Mouse (Mus musculus) stomach, embryonic 14.5 days (tissue): ENCODE results near the gene Ttc9. TPM values are rescaled to one million over a fixed set of nuclear protein-coding genes. Genes with fewer than 3 reads are reported as not detected.

Source experiments
- ATAC-seq: fragments of 200-750 bp; cut with Nextera tagmentation; 2 replicates; pipeline ENCODE4 v1.8.0; 2017; ENCODE audit warnings: low read depth, moderate TSS enrichment; ENCODE audit not compliant: insufficient number of reproducible peaks, insufficient read depth, low FRiP score
- H3K27ac ChIP-seq: fragments of 300-500 bp; sonication (generic); 2 replicates; pipeline ENCODE4 v1.5.1; 2014; ENCODE audit warnings: mild to moderate bottlenecking, low read length, moderate library complexity, mixed read lengths
- H3K27me3 ChIP-seq: fragments of 300-500 bp; sonication (generic); 2 replicates; pipeline ENCODE4 v1.6.1; 2014; ENCODE audit warnings: low read length, control low read depth, mixed read lengths; ENCODE audit not compliant: control insufficient read depth, insufficient read depth
- H3K36me3 ChIP-seq: fragments of 300-500 bp; sonication (generic); 2 replicates; pipeline ENCODE4 v1.6.1; 2014; ENCODE audit warnings: mild to moderate bottlenecking, control low read depth, low read length, moderate library complexity, mixed read lengths; ENCODE audit not compliant: control insufficient read depth, insufficient read depth
- H3K4me1 ChIP-seq: fragments of 300-500 bp; sonication (generic); 2 replicates; pipeline ENCODE4 v1.6.1; 2014; ENCODE audit warnings: low read length, control low read depth, mixed read lengths; ENCODE audit not compliant: control insufficient read depth, insufficient read depth
- H3K4me2 ChIP-seq: fragments of 300-500 bp; sonication (generic); replicated peaks from 2 replicates; pipeline ENCODE4 v1.6.1; 2014; ENCODE audit warnings: low read depth, low read length, control low read depth
- H3K4me3 ChIP-seq: fragments of 300-500 bp; sonication (generic); 2 replicates; pipeline ENCODE4 v1.5.1; 2014; ENCODE audit warnings: low read depth, low read length, control low read depth
- H3K9ac ChIP-seq: fragments of 300-500 bp; sonication (generic); replicated peaks from 2 replicates; pipeline ENCODE4 v1.6.1; 2014; ENCODE audit warnings: low read depth, mild to moderate bottlenecking, control low read depth, low read length, moderate library complexity, mixed read lengths
- H3K9me3 ChIP-seq: fragments of 300-500 bp; sonication (generic); 2 replicates; pipeline ENCODE4 v1.6.1; 2016; ENCODE audit warnings: low read depth, low read length, control low read depth; ENCODE audit not compliant: control insufficient read depth
- WGBS: fragments of 180-500 bp; shearing (Covaris S2); extraction: QIAGEN DNeasy Blood & Tissue Kit; methylation state at CpG from one replicate; pipeline ENCODE4 v1.1.7; 2014; 5-methylcytosine and 5-hydroxymethylcytosine counted together
- polyA plus RNA-seq: library from polyadenylated mRNA; unstranded; fragments of >200 nt; fragmentation: Nextera tagmentation; extraction: Ambion mirVana; gene quantifications from 2 replicates; pipeline ENCODE4 v1.2.1, GENCODE M21; 2014

Ttc9 gene
- polyA plus RNA-seq, 1 experiment from 2014 or later = 3.9 TPM

DNA sequence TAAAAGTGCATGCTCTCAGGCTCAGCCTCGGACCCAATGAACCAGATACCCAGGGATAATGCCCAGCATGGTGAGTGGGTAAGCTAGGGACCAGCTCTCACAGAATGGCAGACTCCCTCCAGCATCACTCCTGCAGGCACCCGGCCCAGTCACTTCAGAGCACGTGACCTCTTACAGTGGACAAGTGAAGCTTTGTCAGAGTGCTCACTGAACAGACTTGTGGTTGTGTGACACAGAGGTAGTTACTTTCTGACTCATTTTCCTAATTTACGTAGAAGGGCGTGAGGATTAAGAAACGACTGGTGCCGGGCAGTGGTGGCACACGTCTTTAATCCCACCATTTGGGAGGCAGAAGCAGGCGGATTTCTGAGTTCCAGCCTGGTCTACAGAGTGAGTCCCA lies 37.4 kb downstream of the Ttc9 start:
- no peak overlapping the region for H3K4me2 ChIP-seq
- no peak overlapping the region for H3K4me3 ChIP-seq
- ATAC-seq = no peak
- no peak overlapping the region for H3K27ac ChIP-seq
- no peaks in the 10 kb centered on the region for H3K27me3 ChIP-seq
- no peaks in the 10 kb centered on the region for H3K36me3 ChIP-seq
- H3K9me3 ChIP-seq = no peaks in the 10 kb centered on the region
- 86% methylated on average over 9 of the region's 9 CpGs for WGBS
- H3K9ac ChIP-seq = no peak overlapping the region
- H3K4me1 ChIP-seq = no peaks in the 10 kb centered on the region

DNA sequence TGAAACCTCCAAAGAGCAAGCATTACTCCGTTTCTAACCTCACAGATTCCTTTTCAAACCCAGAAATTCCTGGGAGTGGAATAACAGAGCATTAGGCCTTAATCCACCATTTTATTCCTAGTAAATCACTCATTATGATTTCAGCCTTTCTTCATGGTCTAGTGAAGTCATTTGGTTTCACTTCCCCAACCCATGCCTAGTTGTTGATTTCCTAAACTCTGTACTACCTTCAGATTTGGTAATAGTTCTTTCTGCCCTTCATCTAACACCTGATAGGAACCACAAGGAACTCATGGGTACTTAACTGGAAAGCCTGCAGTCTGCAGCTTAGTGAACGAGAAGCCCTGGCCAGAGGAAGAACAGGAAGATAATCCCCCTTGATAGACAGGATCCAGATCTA lies 44.5 kb downstream of the Ttc9 start:
- Histone ChIP-seq H3K4me2 (no peak overlapping the region), H3K4me1 (no peaks in the 10 kb centered on the region), H3K27me3 (no peaks in the 10 kb centered on the region), H3K9me3 (no peaks in the 10 kb centered on the region), H3K9ac (no peak overlapping the region), H3K4me3 (no peak overlapping the region), H3K36me3 (no peaks in the 10 kb centered on the region), H3K27ac (no peak overlapping the region)
- 40% methylated on average over 2 of the region's 2 CpGs for WGBS
- ATAC-seq = no peak

DNA sequence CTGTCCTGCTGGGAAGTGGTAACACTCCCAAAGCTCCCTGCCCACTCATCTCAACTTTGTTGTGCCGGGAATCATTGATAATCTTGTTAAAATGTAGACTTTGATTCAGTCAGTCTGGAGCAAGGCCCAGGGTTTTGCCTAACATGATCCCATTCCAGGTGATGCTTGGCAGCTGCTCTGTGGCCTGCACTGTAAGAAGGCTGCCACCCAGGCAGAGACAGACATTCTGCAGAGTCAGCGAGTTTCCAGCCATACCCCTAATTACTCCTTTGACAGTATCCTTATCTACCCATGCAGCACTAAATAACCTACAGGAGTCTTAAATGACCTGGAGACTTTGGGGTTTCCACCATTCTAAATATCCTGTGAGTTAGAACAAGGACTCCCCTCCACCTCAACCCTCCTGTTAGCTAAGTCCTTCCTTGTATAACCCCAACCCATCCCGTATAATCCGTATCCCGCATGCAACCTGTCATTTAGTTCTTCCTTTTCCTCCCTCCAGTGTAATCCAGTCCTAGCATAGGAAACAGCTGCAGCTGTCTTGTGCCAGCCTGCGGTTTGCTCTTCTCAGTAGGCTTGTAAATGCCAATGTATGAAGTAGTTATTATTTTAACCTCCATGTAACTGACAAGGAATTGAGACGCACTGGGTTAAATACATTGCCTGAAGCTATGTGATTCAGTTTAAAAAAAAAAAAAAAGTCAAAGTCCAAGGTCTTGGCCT lies 48.9 kb downstream of the Ttc9 start:
- WGBS = 70% methylated on average over 7 of the region's 7 CpGs
- H3K4me2 ChIP-seq = no peak overlapping the region
- no peak for ATAC-seq

DNA sequence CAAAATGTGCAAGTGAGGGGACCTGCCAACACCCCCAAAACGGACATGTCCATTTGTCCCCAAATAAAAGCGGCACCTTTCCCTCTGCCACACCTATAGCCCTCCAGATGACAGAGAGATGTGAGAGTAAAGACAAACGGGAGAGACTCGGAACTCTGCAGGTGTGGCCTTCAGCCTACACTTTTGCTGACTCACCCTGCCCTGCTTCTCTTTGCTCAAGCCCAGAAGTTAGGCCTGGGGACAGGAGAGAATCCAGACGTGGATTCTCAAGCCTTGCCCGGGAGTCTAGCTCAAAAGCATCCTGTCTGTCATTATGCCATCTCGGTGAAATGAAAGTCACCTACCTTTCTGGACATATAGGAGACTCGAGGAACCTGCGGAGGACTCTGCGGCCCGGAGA lies 52.3 kb downstream of the Ttc9 start:
- no peak overlapping the region for H3K9ac ChIP-seq
- H3K27me3 ChIP-seq = no peaks in the 10 kb centered on the region
- H3K9me3 ChIP-seq = no peaks in the 10 kb centered on the region
- 61% methylated on average over 11 of the region's 11 CpGs for WGBS
- H3K4me2 ChIP-seq = no peak overlapping the region
- no peak for ATAC-seq
- H3K27ac ChIP-seq = no peak overlapping the region
- H3K36me3 ChIP-seq = no peaks in the 10 kb centered on the region
- no peaks in the 10 kb centered on the region for H3K4me1 ChIP-seq
- H3K4me3 ChIP-seq = no peak overlapping the region

More for the DNA sequence above, 48.9 kb downstream of the Ttc9 start:
- no peaks in the 10 kb centered on the region for H3K36me3 ChIP-seq
- no peak overlapping the region for H3K4me3 ChIP-seq
- H3K9me3 ChIP-seq = no peaks in the 10 kb centered on the region
- no peaks in the 10 kb centered on the region for H3K27me3 ChIP-seq
- no peak overlapping the region for H3K27ac ChIP-seq
- no peak overlapping the region for H3K9ac ChIP-seq
- H3K4me1 ChIP-seq = no peaks in the 10 kb centered on the region

DNA sequence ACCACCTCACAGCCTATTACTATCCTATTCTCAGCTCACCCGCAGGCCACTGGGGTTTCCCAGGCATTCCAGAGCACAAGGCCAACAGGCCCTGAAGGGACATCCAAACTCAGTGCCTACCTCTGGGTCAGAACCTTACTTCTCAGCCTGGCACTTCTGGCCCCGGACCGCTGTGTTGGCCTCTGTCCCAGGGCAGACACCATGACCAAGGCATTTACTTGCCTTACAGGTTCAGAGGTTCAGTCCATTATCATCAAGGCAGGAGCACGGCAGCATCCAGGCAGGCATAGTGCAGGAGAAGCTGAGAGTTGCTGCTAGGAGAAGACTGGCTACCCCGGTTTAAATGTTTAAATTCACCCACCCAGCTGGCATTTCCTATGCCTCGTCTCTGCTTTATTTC lies 53.0 kb downstream of the Ttc9 start:
- Histone ChIP-seq H3K4me2 (no peak overlapping the region), H3K27ac (no peak overlapping the region), H3K9me3 (no peaks in the 10 kb centered on the region), H3K9ac (no peak overlapping the region), H3K4me1 (no peaks in the 10 kb centered on the region), H3K36me3 (no peaks in the 10 kb centered on the region), H3K27me3 (no peaks in the 10 kb centered on the region), H3K4me3 (no peak overlapping the region)
- 81% methylated on average over 6 of the region's 6 CpGs for WGBS
- no peak for ATAC-seq

DNA sequence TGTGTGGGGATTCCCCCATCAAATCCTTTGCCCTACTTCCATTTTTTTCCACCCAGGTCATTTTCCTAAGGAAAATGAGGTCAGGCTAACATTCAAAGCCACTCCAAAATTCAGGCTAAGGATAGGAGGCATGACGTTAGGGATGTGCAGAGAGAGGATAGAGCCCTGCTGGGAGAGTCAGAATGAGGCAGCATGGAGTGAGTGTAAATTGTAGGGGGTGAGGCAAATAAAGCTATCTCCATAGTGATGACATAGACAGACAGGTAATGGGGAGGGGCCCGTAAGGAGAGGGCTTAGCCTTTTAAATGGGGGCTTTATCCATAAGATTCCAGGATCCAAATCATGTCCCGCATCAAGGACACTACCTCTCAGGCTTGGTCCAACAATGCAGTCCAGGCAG lies 54.9 kb downstream of the Ttc9 start:
- no peak overlapping the region for H3K4me3 ChIP-seq
- H3K9ac ChIP-seq = no peak overlapping the region
- H3K9me3 ChIP-seq = no peaks in the 10 kb centered on the region
- no peak overlapping the region for H3K27ac ChIP-seq
- H3K4me2 ChIP-seq = no peak overlapping the region
- H3K36me3 ChIP-seq = no peaks in the 10 kb centered on the region
- H3K27me3 ChIP-seq = no peaks in the 10 kb centered on the region
- no peak for ATAC-seq
- WGBS = 54% methylated on average over 3 of the region's 3 CpGs
- H3K4me1 ChIP-seq = no peaks in the 10 kb centered on the region

DNA sequence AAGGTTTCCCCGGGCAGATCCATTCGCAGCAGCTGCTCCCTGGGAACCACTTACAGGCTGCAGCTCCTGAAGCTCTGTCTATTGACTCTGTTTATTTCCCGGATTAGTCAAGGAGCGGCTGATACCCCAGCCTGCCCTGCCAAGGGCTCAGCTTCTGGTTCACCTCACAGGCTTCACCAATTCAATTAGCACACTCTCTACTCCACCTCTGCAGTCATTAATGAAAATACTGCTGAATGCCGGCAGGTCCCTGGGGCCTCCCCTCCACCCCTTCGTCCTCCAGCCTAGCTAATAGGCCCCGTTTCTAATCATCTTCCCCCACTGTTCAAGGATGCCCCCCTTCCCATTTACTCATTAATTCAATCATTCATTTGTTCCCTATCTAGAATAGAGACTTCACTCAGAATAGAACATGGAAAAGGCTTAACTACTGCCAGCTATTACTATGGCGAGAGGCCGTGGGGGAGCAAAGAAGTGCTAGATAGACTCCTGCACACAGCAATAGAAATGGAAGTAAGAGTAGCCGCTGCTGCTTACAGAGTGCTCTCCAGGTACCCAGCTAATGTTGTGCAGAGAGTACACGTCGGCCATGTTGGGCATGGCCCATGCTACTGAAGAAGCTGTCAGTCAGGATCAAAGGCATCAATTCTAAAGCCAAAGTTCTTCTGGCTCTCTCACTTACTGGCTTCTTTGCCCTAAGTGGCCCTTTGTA lies 55.5 kb downstream of the Ttc9 start:
- ATAC-seq = 0 out of 2 replicates have a peak, but pooled peaks have one; percentile 53

DNA sequence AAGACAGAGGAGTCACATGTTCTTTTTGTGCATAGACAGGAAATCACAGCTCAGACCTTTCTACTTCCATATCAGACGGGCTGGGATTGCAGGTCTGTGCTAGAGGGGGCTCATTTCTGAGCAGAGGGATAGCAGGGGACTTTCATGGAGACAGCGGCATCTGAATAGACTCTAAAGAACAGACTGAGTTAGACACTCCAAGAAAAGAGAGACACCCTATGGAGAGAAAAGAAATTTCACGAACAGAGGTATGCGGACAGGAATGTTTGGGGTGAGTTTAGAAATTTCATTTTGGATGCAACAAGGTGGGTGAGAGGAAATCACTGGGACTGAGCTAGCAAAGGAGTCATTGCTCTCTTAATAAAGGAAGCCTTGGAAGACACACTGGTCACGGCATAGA lies 56.8 kb downstream of the Ttc9 start:
- H3K4me1 ChIP-seq = no peaks in the 10 kb centered on the region
- H3K36me3 ChIP-seq = no peaks in the 10 kb centered on the region
- H3K27me3 ChIP-seq = no peaks in the 10 kb centered on the region
- no peak overlapping the region for H3K27ac ChIP-seq
- no peak for ATAC-seq
- no peaks in the 10 kb centered on the region for H3K9me3 ChIP-seq
- H3K9ac ChIP-seq = no peak overlapping the region
- H3K4me2 ChIP-seq = no peak overlapping the region
- 81% methylated on average over 5 of the region's 5 CpGs for WGBS
- no peak overlapping the region for H3K4me3 ChIP-seq

More for the DNA sequence above, 55.5 kb downstream of the Ttc9 start:
- Histone ChIP-seq H3K4me2 (no peak overlapping the region), H3K27ac (no peak overlapping the region), H3K9ac (no peak overlapping the region), H3K4me3 (no peak overlapping the region), H3K27me3 (no peaks in the 10 kb centered on the region), H3K36me3 (no peaks in the 10 kb centered on the region), H3K9me3 (no peaks in the 10 kb centered on the region), H3K4me1 (no peaks in the 10 kb centered on the region)
- WGBS = 46% methylated on average over 12 of the region's 12 CpGs
